Mouse (Mus musculus): ENCODE data around the gene C1s2. TPM values are rescaled to one million over a fixed set of nuclear protein-coding genes. Genes with fewer than 3 reads are reported as not detected.
"Not testable (repeated sequence)": the region's sequence is repeated elsewhere in the genome, so short reads cannot be mapped to it uniquely, and the experiment has no call there.

The C1s2 gene
- polyA plus RNA-seq (2011; ENCODE audit: insufficient read length, low read depth, missing spikeins): 0.42 TPM in 1 of 2 replicates, not detected in the other

- not testable (repeated sequence) for H3K4me1 ChIP-seq (ENCODE audit: control insufficient read depth, insufficient read depth, low read length); H3K27ac ChIP-seq (ENCODE audit: insufficient read depth, low read length); H3K4me3 ChIP-seq (ENCODE audit: insufficient read depth, low read length)
These were observed at the start of gene C1s2 for GRCm38 (mm10) chr6:124635985-124636384. TSS of gene C1s2 (minus strand) at chr6:124636085.

DNA sequence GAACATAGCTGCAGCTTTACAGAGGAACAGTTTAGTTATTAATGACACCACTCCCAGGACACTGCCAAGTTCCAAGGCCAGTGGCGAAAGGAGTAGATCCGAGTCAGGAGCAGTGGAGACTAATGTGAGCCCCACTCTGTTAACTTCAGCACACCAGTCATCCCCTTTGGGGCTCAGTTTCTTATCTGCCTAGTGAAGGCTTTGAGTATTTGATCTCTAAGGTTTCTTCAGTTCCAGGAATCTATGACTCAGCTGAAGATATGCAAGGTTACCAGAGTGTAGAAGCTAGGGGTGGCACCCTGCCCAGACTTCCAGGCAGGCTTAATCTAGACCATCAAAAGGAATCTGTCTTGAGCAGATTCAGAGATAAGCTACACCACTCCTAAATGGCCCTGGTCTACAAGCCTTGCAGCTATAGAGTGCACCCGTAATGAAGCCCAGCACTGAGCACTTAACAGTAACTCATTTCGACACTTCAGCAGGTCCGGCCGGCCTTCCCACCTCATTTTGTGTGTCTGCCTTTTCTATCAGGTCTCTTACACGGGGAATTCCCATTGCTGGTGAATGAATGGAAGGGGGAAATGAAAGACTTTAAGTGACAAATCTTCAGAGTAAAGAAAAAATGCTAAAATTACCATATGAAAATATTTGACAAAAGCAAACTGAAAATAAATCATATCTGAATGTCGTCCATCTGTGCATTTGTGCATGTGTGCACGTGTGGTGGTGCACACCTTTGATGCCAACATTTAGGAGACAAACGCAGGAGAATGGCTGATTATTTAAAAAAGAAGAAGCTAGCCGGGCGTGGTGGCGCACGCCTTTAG, 47.9 kb upstream of the C1s2 start:
- peak overlapping the region; percentile 53 for H3K27ac ChIP-seq (ENCODE audit: insufficient read depth, low read length)
- peaks cover 18% of the 10 kb centered on the region for H3K4me1 ChIP-seq (ENCODE audit: control insufficient read depth, insufficient read depth, low read length)
- H3K4me3 ChIP-seq (ENCODE audit: insufficient read depth, low read length): no peak overlapping the region
- TF ChIP-seq CTCF (IDR thresholded peaks at IDR 0.05; ENCODE audit: borderline replicate concordance, insufficient read depth, low read length): no peak
- TF ChIP-seq POLR2A (IDR thresholded peaks at IDR 0.05; ENCODE audit: low read depth, low read length): no peak

DNA sequence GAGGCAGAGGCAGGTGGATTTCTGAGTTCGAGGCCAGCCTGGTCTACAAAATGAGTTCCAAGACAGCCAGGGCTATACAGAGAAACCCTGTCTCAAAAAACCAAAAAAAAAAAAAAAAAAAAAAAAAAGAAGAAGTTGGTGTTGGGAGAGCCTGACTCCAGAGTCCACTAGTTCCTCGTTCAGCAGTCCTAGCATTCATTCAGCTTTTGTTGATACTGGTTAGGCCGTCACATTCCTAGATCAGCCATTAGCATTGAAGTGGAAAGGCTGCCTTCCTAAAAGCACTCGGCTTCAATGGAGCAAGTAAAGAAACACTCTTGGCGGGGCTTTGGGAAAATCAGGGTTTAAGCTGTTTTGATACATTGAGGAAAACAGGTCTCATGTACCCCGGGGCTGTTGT, 46.4 kb upstream of the C1s2 start:
- not testable (repeated sequence) for H3K27ac ChIP-seq (ENCODE audit: insufficient read depth, low read length); H3K4me3 ChIP-seq (ENCODE audit: insufficient read depth, low read length)
- peaks cover 11% of the 10 kb centered on the region for H3K4me1 ChIP-seq (ENCODE audit: control insufficient read depth, insufficient read depth, low read length)

DNA sequence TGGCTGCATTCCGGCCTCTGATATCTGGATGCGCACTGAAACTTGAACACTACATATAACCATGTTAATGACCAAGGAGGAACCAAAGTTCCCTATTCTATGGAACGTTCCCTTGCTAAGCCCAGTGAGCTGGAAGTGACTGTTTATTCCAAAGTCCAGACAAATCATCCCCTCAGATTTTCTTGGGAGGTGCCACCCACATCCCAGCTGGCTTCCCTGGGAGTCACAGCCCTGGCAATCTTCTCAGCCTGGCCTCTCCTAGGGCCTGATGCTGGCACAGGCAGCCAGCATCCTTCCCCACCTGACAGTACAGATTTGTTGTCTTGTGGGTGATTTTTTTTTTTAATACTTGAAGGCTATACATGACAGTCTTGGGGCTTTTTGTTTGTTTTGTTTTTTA, 43.6 kb upstream of the C1s2 start:
- TF ChIP-seq CTCF (IDR thresholded peaks at IDR 0.05; ENCODE audit: borderline replicate concordance, insufficient read depth, low read length) (no peak), POLR2A (IDR thresholded peaks at IDR 0.05; ENCODE audit: low read depth, low read length) (no peak)
- Histone ChIP-seq H3K27ac (ENCODE audit: insufficient read depth, low read length) (no peak overlapping the region), H3K4me3 (ENCODE audit: insufficient read depth, low read length) (no peak overlapping the region), H3K4me1 (ENCODE audit: control insufficient read depth, insufficient read depth, low read length) (peaks cover 11% of the 10 kb centered on the region)

- Histone ChIP-seq H3K27ac (ENCODE audit: insufficient read depth, low read length) (no peak overlapping the region), H3K4me3 (ENCODE audit: insufficient read depth, low read length) (no peak overlapping the region), H3K4me1 (ENCODE audit: control insufficient read depth, insufficient read depth, low read length) (peaks cover 9% of the 10 kb centered on the region)
- TF ChIP-seq POLR2A (IDR thresholded peaks at IDR 0.05; ENCODE audit: low read depth, low read length) (no peak), CTCF (IDR thresholded peaks at IDR 0.05; ENCODE audit: borderline replicate concordance, insufficient read depth, low read length) (no peak)
These were observed 42.9 kb upstream of the C1s2 start for GRCm38 (mm10) chr6:124678769-124679168.

- H3K4me1 ChIP-seq (ENCODE audit: control insufficient read depth, insufficient read depth, low read length): no peaks in the 10 kb centered on the region; the same call in 1 of the 2 replicates
- TF ChIP-seq CTCF (IDR thresholded peaks at IDR 0.05; ENCODE audit: borderline replicate concordance, insufficient read depth, low read length): no peak
- TF ChIP-seq POLR2A (IDR thresholded peaks at IDR 0.05; ENCODE audit: low read depth, low read length): no peak
- H3K27ac ChIP-seq (ENCODE audit: insufficient read depth, low read length): no peak overlapping the region
- H3K4me3 ChIP-seq (ENCODE audit: insufficient read depth, low read length): no peak overlapping the region
These were observed 40.3 kb upstream of the C1s2 start for GRCm38 (mm10) chr6:124676171-124676570.

DNA sequence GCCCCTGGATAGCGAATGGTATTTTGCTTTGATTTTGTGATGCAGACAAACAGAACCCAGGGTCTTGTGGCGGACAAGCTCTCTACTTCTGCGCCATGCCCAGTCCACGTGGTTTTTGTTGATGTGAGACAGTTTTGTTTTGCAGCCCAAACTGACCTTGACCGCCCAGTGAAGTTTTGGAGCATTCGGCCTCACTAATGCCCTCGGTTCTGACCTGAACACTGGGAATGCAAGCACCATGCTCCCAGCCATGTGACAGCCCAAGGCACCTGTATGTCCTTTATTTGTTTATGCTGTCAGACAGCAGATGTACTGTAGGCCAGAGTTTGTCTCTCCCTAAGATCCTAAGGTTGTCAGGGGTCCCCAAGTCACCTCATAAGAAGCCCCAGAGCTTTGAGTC, 38.7 kb upstream of the C1s2 start:
- no peak overlapping the region for H3K4me3 ChIP-seq (ENCODE audit: insufficient read depth, low read length)
- TF ChIP-seq CTCF (IDR thresholded peaks at IDR 0.05; ENCODE audit: borderline replicate concordance, insufficient read depth, low read length) (no peak), POLR2A (IDR thresholded peaks at IDR 0.05; ENCODE audit: low read depth, low read length) (no peak)
- H3K4me1 ChIP-seq (ENCODE audit: control insufficient read depth, insufficient read depth, low read length): no peaks in the 10 kb centered on the region; the same call in 1 of the 2 replicates
- no peak overlapping the region for H3K27ac ChIP-seq (ENCODE audit: insufficient read depth, low read length)

DNA sequence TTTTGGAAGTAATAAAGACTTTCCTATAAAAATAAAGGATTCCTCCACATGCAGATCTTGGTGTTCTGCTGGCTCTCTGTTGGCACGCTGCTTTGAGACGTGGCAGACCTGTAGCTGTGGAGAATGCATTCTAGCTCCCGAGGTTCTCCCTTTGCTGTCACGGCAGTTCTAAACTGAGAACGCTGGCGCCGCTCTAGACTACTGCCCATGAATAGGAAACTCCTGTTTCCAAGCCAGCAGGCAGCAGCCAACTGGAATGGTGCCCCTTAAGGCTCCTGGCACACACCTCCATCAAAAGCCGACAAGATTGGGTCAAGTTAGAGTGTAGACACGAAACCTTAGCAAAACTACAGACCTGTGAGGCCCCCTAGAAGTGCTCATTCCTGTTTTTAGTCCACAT, 37.7 kb upstream of the C1s2 start:
- TF ChIP-seq POLR2A (IDR thresholded peaks at IDR 0.05; ENCODE audit: low read depth, low read length): no peak
- TF ChIP-seq CTCF (IDR thresholded peaks at IDR 0.05; ENCODE audit: borderline replicate concordance, insufficient read depth, low read length): no peak
- no peak overlapping the region for H3K27ac ChIP-seq (ENCODE audit: insufficient read depth, low read length)
- H3K4me1 ChIP-seq (ENCODE audit: control insufficient read depth, insufficient read depth, low read length): no peaks in the 10 kb centered on the region; the same call in 1 of the 2 replicates
- no peak overlapping the region for H3K4me3 ChIP-seq (ENCODE audit: insufficient read depth, low read length)

DNA sequence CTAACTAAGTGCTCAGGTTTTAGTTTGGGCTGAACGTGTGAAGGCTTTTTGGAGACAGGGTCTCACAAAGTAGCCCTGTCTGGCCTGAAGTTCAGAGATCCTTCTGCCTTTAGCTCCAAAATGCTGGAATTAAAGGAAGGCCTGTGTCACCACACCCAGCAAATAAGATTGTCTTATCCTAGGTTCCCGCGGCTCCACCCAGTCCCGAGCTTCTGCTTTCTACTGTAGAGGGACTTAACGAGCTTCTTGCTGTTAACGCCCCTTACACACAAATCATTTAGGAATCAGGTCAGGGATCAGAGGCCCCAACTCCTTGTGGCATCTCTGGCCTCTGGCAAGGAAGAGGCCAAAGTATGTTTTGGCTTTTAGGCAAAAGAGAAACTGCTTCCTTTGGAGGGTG, 36.2 kb upstream of the C1s2 start:
- no peaks in the 10 kb centered on the region; the same call in 1 of the 2 replicates for H3K4me1 ChIP-seq (ENCODE audit: control insufficient read depth, insufficient read depth, low read length)
- no peak for TF ChIP-seq CTCF (IDR thresholded peaks at IDR 0.05; ENCODE audit: borderline replicate concordance, insufficient read depth, low read length)
- TF ChIP-seq POLR2A (IDR thresholded peaks at IDR 0.05; ENCODE audit: low read depth, low read length): no peak

DNA sequence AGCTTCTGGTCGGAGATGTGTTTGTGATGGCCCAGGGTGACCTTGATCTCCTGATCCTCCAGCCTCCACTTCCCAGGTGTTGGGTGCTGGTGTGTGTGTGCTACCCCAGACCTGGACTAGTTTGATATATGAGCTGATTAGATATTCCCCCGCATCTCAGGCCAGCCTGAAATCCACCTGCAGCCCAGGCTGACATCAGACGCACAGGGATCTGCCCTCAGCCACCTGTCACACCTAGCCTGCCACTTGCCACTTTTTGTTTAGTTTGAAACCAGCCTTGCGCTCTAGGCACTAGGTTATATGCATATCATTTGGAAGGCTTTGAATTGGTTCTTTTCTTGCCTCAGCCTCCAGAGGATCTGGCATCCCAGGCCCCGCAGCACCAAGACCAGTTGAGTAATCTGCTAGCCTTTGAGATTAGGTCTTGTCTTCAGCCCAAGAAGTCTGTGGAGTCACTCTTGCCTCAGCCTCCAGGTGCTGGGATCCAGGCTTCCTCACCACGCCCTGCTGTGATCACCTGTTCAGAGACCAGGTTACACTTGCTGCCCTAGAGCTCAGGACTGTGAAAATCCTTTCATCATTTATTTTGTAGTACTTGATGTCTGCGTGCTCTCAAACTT, 34.5 kb upstream of the C1s2 start:
- no peak overlapping the region for H3K27ac ChIP-seq (ENCODE audit: insufficient read depth, low read length)
- no peak overlapping the region for H3K4me3 ChIP-seq (ENCODE audit: insufficient read depth, low read length)
- no peaks in the 10 kb centered on the region; the same call in 1 of the 2 replicates for H3K4me1 ChIP-seq (ENCODE audit: control insufficient read depth, insufficient read depth, low read length)
- TF ChIP-seq CTCF (IDR thresholded peaks at IDR 0.05; ENCODE audit: borderline replicate concordance, insufficient read depth, low read length): no peak
- TF ChIP-seq POLR2A (IDR thresholded peaks at IDR 0.05; ENCODE audit: low read depth, low read length): no peak

More for the DNA sequence above, 36.2 kb upstream of the C1s2 start:
- H3K4me3 ChIP-seq (ENCODE audit: insufficient read depth, low read length): no peak overlapping the region
- H3K27ac ChIP-seq (ENCODE audit: insufficient read depth, low read length): no peak overlapping the region

Data from embryonic fibroblast, embryonic 13.5 days (primary cell).